Mouse (Mus musculus) CD4-positive helper T cell, adult 2 months (primary cell): ENCODE measurements around the gene Lrrc10.
"Not testable (repeated sequence)": the region's sequence is repeated elsewhere in the genome, so short reads cannot be mapped to it uniquely, and the experiment has no call there.

ENCODE experiments used
- DNase-seq: peaks from one replicate; pipeline ENCODE4 v3.0.0-alpha.2; 2012; ENCODE audit warnings: low read depth, missing footprints, low spot score

The Lrrc10 gene

DNA sequence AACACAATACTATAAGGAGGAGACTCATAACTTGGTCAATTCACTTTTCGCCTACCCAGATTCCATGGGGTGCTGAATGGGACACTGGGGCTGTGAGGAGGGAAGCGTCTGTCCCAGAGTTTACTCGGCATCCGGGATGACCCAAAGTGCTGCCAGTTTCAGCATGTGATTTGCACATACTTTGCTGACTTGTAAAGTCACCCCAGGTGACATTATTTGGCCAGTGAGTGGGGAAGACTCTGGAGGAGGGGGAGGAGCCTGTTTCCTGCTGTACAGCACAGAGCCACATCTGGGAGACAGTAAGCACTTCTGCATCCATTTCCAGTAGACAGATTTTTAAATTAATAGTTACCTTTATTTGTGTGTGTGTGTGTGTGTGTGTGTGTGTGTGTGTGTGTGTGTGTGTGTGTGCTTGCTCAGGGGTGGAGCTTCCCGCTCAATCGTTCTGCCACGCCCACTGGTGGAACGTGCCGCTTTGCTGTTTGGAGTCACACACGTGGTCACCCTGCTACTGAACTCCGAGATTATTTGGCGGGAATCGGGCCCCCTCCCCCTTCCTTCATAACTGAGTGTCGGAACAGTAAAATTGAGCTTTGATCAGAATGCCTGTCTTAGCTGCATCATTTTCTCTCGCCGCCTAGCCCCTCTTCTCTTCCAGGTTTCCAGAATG lies 1.5 kb upstream of the Lrrc10 start:
- DNase-seq: not testable (repeated sequence)

DNA sequence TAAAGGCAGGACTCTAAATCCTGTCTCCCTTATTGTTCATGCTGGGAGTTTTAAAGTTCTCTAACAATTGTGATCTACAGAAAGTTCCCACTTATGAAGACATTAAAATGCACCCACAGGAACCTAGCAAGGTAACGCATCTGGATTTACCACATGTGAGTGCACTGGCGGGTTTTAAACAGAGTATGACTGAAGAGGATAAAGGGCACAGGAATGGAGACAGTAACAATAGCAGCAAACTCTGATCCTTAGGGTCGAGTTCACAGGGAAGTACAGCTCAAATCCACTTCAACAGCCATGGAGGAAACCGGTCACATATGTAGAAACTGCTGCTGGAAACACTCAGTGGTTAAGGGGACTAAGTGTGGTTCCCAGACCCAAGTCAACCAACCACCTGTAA lies 4.1 kb downstream of the Lrrc10 start:
- DNase-seq: no peak

DNA sequence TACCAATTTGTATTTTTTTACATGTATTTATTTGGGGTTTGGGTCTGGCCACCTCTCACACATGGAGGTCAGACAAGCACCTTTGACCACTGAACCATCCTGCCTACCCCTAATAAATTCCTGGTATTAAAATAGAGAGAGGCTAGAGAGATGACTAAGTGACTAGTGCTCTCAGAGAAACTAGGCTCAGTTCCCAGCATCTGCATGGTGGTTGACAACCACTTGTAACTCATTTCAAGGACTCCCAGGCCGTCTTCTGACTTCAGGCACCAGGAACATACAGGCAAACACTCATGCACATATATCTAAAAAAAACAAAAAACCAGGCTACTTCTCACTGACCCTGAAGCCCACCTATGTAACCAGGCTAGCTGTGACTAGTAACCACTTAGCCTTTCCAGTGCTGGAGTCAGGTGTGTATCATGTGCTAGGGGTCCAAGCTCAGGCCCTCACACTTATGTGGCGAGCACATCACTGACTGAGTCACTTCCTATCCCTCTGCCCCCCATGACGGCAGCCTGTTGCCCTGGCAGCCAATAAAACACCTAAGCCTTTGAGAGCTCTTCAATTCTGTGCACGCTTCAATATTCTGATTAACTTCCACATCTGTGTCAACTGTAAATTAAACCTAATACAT lies 4.9 kb downstream of the Lrrc10 start:
- no peak for DNase-seq

DNA sequence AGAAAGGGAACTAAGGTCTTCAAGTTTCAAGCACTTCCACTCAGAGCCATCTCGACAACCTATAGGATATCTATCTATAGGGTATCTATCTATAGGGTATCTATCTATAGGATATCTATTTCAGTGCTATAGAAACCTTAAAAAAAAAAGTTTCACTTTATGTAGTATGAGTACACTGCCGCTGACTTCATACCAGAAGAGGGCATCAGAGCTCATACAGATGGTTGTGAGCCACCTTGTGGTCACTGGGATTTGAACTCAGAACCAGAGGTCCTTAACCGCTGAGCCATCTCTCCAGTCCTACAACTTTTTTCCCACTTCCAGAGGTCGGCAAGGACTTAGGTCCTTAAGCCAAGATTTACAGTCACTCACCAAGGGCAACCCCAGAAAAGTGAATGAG lies 10.5 kb downstream of the Lrrc10 start:
- peak; percentile 26 for DNase-seq

DNA sequence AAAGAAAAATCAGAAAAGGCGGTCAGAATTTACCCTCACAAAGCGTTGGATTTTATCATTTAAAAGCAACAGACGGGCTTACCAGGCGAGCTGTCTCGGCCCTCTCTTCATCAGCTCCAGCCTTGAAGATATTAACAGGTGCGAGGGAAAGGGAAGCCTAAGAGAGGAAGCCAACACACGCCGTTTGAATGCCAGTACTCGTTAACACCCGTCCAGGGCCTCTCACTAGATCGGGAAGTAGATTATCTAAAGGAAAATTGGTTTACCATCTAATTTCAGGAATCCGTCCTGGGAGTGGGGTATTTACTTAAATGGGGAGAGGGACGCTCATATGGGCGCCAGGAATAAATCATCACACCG lies 17.7 kb downstream of the Lrrc10 start:
- no peak for DNase-seq

DNA sequence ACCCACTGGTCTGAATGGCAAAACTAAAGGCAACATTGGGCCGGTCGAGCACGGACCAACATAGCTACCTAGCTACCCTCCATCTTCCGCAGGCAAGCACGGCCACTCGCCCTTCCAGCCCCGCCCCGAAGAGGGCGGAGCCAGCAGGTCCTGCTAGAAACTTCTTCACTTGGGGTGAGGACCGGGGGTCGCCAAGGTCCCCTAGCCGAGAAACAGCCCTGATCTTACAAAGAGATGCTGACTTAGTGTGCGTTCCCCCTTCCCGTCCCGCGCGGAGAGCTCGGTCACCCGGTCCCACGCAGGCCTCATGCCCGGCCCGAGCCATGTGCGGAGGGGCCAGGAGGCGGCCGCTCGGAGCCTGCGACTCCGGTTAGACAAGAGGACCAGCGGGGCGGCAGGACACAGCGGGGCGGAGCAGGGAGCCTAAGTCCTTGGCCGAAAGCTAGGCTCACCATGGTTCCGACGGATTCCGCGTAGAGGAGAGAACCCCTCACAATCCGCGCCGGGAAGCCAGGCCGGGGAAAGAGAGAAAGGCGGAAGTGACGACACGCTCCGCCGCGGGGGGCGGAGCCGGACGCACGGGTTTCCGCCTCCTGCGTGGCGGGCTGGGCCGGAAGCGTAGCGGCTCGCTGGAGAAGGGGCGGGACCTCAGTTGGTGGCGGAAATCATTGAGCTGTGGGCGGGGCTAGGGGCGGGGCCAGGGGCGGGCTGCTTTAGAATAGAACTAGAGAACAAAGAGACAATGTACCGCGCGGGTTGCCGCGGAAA lies 18.3 kb downstream of the Lrrc10 start, which contains the start of gene Cct2:
Gene Cct2, minus strand, starts transcription at position 561 of the 768 bp plus-strand sequence.
- peak; percentile 98 for DNase-seq

DNA sequence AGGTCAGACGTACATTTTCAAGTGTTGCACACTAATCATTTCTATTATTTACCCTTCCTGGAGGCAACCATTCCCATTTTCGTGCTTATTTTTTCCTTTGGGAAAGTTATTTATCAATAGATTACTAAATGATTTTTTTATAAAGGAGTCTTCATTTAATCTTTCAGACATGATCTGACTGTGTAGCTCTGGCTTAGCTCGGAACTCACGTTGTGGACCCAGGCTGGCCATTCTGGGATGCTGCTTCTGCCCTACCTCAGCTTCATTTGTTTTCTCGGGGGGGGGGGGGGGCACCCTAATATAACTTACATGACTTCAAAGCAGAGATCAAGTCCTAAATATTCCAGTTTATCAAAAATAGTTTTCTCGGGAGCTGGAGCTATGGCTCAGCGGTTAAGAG lies 18.9 kb downstream of the Lrrc10 start:
- no peak for DNase-seq

DNA sequence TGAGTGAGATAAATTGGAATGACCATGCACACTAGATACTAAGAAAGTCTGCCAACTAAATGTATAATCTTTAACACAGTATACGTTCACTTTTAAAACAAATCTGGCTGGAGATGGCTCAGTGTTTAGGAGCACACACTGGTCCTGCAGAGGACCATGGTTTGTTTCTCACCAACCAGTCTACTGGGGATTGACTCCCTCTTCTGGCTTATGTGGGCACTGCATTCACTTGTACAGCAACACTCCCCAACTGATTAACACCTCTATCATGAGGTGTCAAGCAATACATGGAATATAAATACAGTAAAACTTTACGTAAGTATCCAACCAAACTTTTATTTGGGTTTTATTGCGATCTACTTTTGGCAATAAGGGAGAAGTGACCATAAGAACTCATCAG lies 24.0 kb downstream of the Lrrc10 start:
- no peak for DNase-seq

DNA sequence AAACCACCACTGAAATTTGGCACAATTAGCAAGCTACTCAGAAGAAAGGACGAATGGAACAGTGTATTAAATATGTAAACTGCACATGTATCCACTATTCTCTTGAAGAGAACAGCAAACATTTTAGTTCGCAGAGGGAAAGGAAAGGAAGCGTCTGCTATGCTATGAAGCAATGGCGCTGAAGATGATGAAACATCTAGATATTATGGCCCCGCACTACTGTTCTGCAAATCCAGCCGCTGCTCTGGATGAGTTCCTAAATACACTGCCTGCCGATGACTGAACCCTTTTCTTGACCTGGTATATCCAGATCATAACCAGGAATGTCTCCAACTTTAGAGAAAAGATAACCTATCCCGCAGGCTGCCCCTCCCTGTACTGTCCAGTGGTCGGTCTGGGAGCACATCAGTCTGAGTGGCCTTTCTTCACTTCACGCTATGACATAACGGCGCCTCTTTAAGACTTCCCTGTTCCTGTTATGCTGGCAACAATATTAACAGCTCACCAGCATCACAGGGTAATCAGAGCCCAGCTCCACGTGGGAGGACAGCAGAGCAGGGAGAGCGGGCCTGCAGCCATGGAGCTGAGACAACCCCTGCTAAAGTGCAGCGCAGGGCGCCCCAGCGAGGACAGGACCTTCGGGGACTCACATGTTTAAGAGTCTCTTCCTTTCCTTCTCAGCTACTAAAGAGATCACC lies 27.2 kb downstream of the Lrrc10 start:
- DNase-seq: no peak

DNA sequence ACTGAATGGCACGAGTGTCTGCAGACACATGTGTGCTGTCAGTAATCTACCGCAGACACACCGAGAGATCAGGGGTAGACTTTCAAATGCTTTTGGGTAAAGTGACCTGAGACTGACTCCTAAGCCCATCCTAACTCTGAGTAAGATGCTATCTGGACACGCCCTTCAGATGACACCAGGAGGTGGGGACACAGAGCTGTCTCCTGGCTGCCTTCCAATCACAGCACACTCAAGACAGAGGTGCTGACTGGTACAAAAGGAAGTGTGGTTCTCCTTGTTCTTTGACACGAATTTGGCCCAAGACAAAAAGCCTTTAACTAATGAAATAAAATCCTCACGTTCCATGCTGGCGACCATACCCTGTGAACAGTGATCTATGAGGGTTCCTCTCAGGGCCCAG lies 28.0 kb downstream of the Lrrc10 start:
- no peak for DNase-seq

DNA sequence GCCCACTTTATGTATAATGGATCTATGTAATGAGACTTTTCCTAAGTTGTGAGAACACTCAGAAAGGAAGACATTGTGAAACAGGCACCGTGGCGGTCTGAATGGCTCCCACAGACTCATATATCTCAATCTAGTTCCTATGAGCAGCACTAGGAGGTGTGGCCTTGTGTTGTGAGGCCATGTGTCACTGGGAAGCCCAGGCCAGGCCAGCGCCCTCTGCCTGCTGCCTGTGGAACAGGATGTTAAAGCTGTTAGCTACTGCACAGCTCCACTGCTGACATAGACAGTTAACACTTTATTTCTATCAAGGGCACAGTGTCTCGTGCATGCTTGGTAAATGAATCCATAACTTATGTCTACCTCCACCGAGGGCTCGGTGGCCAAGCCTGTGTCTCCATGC lies 33.1 kb downstream of the Lrrc10 start:
- DNase-seq: peak; percentile 55

DNA sequence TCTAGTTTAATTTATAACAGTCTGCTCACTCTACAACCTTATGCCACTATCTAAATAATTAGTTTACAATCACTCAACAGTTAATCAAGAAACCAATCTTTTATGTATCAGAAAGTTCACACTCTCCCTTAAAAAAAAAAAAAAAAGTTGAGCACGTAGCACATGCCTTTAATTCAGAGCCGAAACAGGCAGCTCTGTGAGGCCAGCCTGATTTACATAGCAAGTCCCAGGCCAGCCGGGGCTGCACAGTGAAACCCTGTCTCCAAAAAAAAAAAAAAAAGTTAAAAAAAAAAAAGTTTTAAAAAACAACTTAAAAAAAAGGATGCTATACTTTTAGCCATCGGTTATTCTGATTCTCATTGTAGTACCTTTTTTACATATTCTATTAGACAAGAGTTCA lies 36.2 kb downstream of the Lrrc10 start:
- no peak for DNase-seq

DNA sequence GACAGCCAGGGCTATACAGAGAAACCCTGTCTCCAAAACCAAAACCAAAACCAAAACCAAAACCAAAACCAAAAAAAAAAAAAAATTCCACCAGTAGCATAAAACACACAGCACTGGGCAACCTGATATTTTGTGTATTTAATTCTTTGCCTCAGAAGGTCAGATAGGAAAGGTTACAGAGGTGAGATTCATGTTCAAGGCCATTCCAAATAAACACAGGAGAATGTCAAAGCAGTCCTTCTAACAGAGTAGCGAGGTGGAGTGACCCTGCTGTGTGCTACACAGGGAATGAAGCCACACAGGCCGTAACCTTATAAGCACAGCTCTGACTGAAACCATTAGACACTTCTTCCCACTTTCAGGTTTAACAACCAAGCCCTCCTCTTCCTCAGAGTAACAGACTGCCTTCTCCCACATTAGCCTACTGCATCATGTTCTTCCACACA lies 36.8 kb downstream of the Lrrc10 start:
- peak; percentile 38 for DNase-seq

DNA sequence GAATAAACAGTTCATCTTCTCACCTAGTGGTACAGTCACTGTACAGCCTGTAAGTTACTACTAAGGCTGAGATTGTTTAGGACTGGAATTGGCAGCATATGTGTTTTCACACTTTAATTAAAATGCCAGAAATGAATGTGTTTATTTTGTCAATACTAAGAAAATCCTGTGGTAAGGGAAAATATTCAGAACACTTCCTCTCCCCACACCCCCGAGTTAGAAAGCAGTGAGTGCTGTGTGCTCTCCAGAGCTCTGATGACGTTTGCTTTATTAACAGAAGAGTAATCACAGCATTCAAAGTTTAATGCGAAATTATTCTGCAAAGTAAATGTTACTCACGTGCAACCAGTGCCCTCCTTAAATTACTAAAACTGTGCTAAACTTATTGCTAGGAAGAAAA lies 44.5 kb downstream of the Lrrc10 start:
- DNase-seq: no peak

DNA sequence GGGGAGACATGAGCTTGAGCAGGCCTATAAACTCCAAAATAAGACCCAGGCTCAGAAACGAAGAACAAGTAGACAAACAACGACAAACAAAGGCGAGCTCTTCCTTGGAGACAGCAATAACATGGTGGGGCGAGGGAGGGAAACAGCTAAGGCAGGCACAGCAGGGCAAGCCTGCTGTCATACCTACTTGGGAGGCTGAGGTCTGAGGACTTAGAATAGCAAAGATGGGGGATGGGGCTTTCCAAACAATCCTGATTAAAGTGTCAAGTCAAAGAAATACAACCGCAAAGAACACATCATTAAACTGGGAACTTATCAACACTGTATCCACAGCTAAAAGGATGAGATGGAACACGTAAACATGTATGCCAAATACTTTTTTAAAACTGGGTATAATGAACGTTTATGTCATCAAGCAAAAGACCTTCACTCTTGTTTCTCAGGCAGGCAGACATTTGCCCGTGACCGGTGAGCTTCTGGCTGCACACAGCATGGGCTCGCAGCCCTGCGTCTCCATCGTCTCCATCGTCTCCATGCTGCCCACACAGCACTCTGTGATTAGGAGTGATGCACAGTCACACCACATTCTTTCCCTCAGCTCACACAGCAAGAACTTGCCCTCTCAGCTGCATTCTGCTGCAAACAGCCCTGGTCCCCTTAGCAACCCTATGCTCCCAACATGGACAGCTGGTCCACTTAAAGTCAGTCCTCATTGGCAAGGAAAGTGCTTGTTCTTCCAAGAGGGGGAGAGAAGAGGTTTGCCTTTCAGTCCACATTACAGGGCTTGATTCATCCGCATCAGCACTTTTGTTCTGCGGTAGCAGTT lies 49.6 kb downstream of the Lrrc10 start:
- DNase-seq: no peak

DNA sequence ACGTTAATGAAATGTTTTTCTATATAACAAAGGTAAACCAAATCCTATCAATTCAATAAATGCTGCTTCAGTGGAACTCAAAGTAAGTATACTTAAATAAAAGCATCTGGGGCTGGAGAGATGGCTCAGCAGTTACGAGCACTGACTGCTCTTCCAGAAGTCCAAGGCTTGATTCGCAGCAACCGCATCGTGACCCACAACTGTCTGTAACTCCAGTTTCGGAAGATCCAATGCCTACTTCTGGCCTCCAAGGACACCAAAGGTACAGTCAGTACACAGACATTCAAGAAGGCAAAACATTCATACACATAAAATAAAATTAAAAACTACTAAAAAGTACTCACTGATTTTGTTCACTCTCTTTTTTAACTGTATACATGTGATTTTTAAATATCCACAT lies 51.0 kb downstream of the Lrrc10 start:
- no peak for DNase-seq
